ENCODE assay signal across 11 mouse cellular contexts in genomic region chr2:180214352-180214978, GRCm38 (mm10). TPM values are rescaled to one million over a fixed set of nuclear protein-coding genes. Genes with fewer than 3 reads are reported as not detected.
A peak's percentile ranks its signal among the peaks of the same experiment; 100 is the strongest.
DNase-seq lines count a peak whose midpoint lies in the region; ATAC-seq and TF ChIP-seq lines count a peak whose summit lies in the region.
"Had no signal": no experiment of that assay in that cellular context is flagged by ENCODE, and none has a peak within 500 bp of the region (broad histone marks: within the 10 kb centered on the region; RNA-seq: fewer than 3 reads in every experiment).

No protein-coding gene starts in this region.

- 76% methylated on average over 4 of the region's 4 CpGs for WGBS in embryonic facial prominence, embryonic 10.5 days
- WGBS in small intestine, adult 2 months, result 50% methylated on average over 4 of the region's 4 CpGs

- H3K27ac ChIP-seq in left cerebral cortex, adult 2 months, result peak overlapping the region; percentile 1; the same call in 1 of the 2 replicates
- peak overlapping the region; percentile 48 for H3K27ac ChIP-seq in embryonic facial prominence, embryonic 10.5 days (replicated peaks)
- H3K27ac ChIP-seq in small intestine, adult 2 months (ENCODE audit: insufficient read depth, low read depth, low read length), result peak overlapping the region; percentile 45
- H3K27ac ChIP-seq: neural tube, embryonic 13.5 days had no signal

- TF ChIP-seq CTCF in left cerebral cortex, adult 2 months (IDR thresholded peaks at IDR 0.05), result no peak
- no peak for TF ChIP-seq CTCF in small intestine, adult 2 months (IDR thresholded peaks at IDR 0.05; ENCODE audit: extremely low read depth, insufficient read length, insufficient replicate concordance, low read depth, low read length)

- no peaks in the 10 kb centered on the region for H3K27me3 ChIP-seq in embryonic facial prominence, embryonic 10.5 days (replicated peaks; ENCODE audit: low read depth, poor library complexity, severe bottlenecking)
- no peaks in the 10 kb centered on the region for H3K27me3 ChIP-seq in small intestine, adult 2 months (ENCODE audit: control insufficient read depth, insufficient read depth, low read length)
- H3K27me3 ChIP-seq: neural tube, embryonic 13.5 days had no signal

- H3K4me1 ChIP-seq in embryonic facial prominence, embryonic 10.5 days, result peaks cover 50% of the 10 kb centered on the region
- peaks cover 20% of the 10 kb centered on the region for H3K4me1 ChIP-seq in small intestine, adult 2 months (ENCODE audit: control insufficient read depth, insufficient read depth, insufficient read length, low read length)

- DNase-seq in left cerebral cortex, adult 2 months (ENCODE audit: extremely low spot score in 1 of 2, low spot score in 2 of 2), result no peak
- no peak for DNase-seq in left cerebral cortex, adult 18-20 months (ENCODE audit: low spot score in 2 of 2)
- DNase-seq in embryonic facial prominence, embryonic 10.5 days (ENCODE audit: low spot score), result no peak
- peak; percentile 85 for DNase-seq in kidney, adult 9 months
- DNase-seq in thymus, postnatal 4 days, result no peak
- DNase-seq: cerebellum, adult 8-10 months; layer of hippocampus, postnatal 36 days had no signal

- peaks cover 18% of the 10 kb centered on the region; the same call in 1 of the 2 replicates for H3K36me3 ChIP-seq in embryonic facial prominence, embryonic 10.5 days (replicated peaks)
- H3K36me3 ChIP-seq in small intestine, adult 2 months (ENCODE audit: control insufficient read depth, insufficient read depth, low read length), result no peaks in the 10 kb centered on the region
- H3K36me3 ChIP-seq: neural tube, embryonic 13.5 days had no signal

- TF ChIP-seq POLR2A in small intestine, adult 2 months (IDR thresholded peaks at IDR 0.05; ENCODE audit: low read depth, low read length), result no peak

- no peaks in the 10 kb centered on the region; the same call in 1 of the 2 replicates for H3K9me3 ChIP-seq in embryonic facial prominence, embryonic 10.5 days
- H3K9me3 ChIP-seq: neural tube, embryonic 13.5 days had no signal

- ATAC-seq in cerebellum, adult (ENCODE audit: insufficient number of reproducible peaks, low FRiP score, low TSS enrichment), result no peak
- ATAC-seq: forebrain, embryonic 14.5 days had no signal

- intact Hi-C loops in left cerebral cortex, adult 2 months (cut with DNase I), result no loop called here

- H3K4me3 ChIP-seq in left cerebral cortex, adult 2 months, result no peak overlapping the region
- no peak overlapping the region for H3K4me3 ChIP-seq in embryonic facial prominence, embryonic 10.5 days
- H3K4me3 ChIP-seq in small intestine, adult 2 months (ENCODE audit: low read depth, low read length), result no peak overlapping the region
- H3K4me3 ChIP-seq: neural tube, embryonic 13.5 days had no signal

RNA-seq across cellular contexts. Expression of gene Lama5, which starts 11.2 kb away (rescaled TPM):
- 10 to 100 TPM in 1 of 2 experiments, 1 to 10 TPM in 1; 9.5 to 11.2 TPM for total RNA-seq in left cerebral cortex, adult 2 months (2021)
- 10 to 100 TPM in 1 of 2 experiments, 1 to 10 TPM in 1; 8.2 to 11.2 TPM for total RNA-seq in left cerebral cortex, adult 18-20 months (2021)
- polyA plus RNA-seq in embryonic facial prominence, embryonic 10.5 days (2016; fragmentation: Nextera tagmentation; extraction: Ambion mirVana), result 19.6 and 25.3 TPM in 2 replicates
- 36.0 and 41.7 TPM in 2 replicates for polyA plus RNA-seq in small intestine, adult 2 months (2012; rRNA removed)

RNA-seq across cellular contexts. Expression of gene Rps21, which starts 42.7 kb away (rescaled TPM):
- total RNA-seq in left cerebral cortex, adult 2 months (2021), result 100 to 1,000 TPM; 682 to 702 TPM
- 100 to 1,000 TPM; 728 to 804 TPM for total RNA-seq in left cerebral cortex, adult 18-20 months (2021)
- polyA plus RNA-seq in embryonic facial prominence, embryonic 10.5 days (2016; fragmentation: Nextera tagmentation; extraction: Ambion mirVana), result 569 and 585 TPM in 2 replicates
- polyA plus RNA-seq in small intestine, adult 2 months (2012; rRNA removed), result 2,052 and 2,413 TPM in 2 replicates

RNA-seq across cellular contexts. Expression of gene Adrm1, which starts 43.2 kb away (rescaled TPM):
- 100 to 1,000 TPM in 1 of 2 experiments, 10 to 100 TPM in 1; 96.4 to 101 TPM for total RNA-seq in left cerebral cortex, adult 2 months (2021)
- 100 to 1,000 TPM; 106 to 111 TPM for total RNA-seq in left cerebral cortex, adult 18-20 months (2021)
- 264 and 272 TPM in 2 replicates for polyA plus RNA-seq in embryonic facial prominence, embryonic 10.5 days (2016; fragmentation: Nextera tagmentation; extraction: Ambion mirVana)
- polyA plus RNA-seq in small intestine, adult 2 months (2012; rRNA removed), result 103 and 148 TPM in 2 replicates

RNA-seq across cellular contexts. Expression of gene Cables2, which starts 58.8 kb away (rescaled TPM):
- 10 to 100 TPM; 26.0 to 29.0 TPM for total RNA-seq in left cerebral cortex, adult 2 months (2021)
- total RNA-seq in left cerebral cortex, adult 18-20 months (2021), result 10 to 100 TPM; 30.5 to 33.7 TPM
- 12.7 and 13.2 TPM in 2 replicates for polyA plus RNA-seq in embryonic facial prominence, embryonic 10.5 days (2016; fragmentation: Nextera tagmentation; extraction: Ambion mirVana)
- polyA plus RNA-seq in small intestine, adult 2 months (2012; rRNA removed), result 15.3 and 32.0 TPM in 2 replicates
